Mouse (Mus musculus) bone marrow, adult 2 months (tissue): ENCODE data around the gene Crot.

ENCODE experiments used
- CTCF ChIP-seq: fragments of 200-500 bp; IDR thresholded peaks from 2 replicates; pipeline ENCODE4 v1.5.1; 2011; ENCODE audit warnings: low read length, control low read depth; ENCODE audit not compliant: control insufficient read depth, insufficient read depth
- POLR2A ChIP-seq: fragments of 200-500 bp; IDR thresholded peaks from 2 replicates; pipeline ENCODE4 v1.6.1; 2011; ENCODE audit warnings: low read depth, mild to moderate bottlenecking, control low read depth, low read length, borderline replicate concordance; ENCODE audit not compliant: control insufficient read depth

GRCm38 (mm10) chr5:8960534-8960933 is 36.6 kb downstream of the Crot start:
- TF ChIP-seq CTCF: no peak
- no peak for TF ChIP-seq POLR2A
